8 mouse cellular contexts compared by ENCODE assay signal in genomic region chr8:123518667-123519066, GRCm38 (mm10). TPM values are rescaled to one million over a fixed set of nuclear protein-coding genes. Genes with fewer than 3 reads are reported as not detected.
DNase-seq lines count a peak whose midpoint lies in the region; ATAC-seq and TF ChIP-seq lines count a peak whose summit lies in the region.

Gas8 (plus strand) TSS chr8:123518834.

- peak; percentile 92 for ATAC-seq in forebrain, embryonic 15.5 days (replicated peaks)
- ATAC-seq in lung, embryonic 14.5 days (ENCODE audit: insufficient read depth) = peak; percentile 95

- H3K27ac ChIP-seq in ES-E14 (ENCODE audit: insufficient read depth, low read depth, low read length, poor library complexity, severe bottlenecking) = no peak within 1 kb of the TSS
- peak within 1 kb of the TSS; percentile 58 for H3K27ac ChIP-seq in forebrain, embryonic 15.5 days (replicated peaks)
- H3K27ac ChIP-seq in layer of hippocampus, adult 2 months = peak within 1 kb of the TSS; percentile 90
- H3K27ac ChIP-seq in lung, embryonic 14.5 days (ENCODE audit: low read depth) = no peak within 1 kb of the TSS
- H3K27ac ChIP-seq in olfactory bulb, adult 2 months (ENCODE audit: insufficient read depth, low read depth, low read length) = no peak within 1 kb of the TSS
- no peak within 1 kb of the TSS for H3K27ac ChIP-seq in thymus, adult 2 months (ENCODE audit: control insufficient read depth, insufficient read depth, low read length)

- peak within 1 kb of the TSS; percentile 83 for H3K9ac ChIP-seq in ES-E14 (ENCODE audit: insufficient read depth, low read depth, low read length, poor library complexity, severe bottlenecking)
- peak within 1 kb of the TSS; percentile 80 for H3K9ac ChIP-seq in forebrain, embryonic 15.5 days (replicated peaks)
- H3K9ac ChIP-seq in lung, embryonic 14.5 days = peak within 1 kb of the TSS; percentile 75

- peak within 1 kb of the TSS; percentile 86 for H3K4me2 ChIP-seq in forebrain, embryonic 15.5 days (replicated peaks)
- H3K4me2 ChIP-seq in lung, embryonic 14.5 days = peak within 1 kb of the TSS; percentile 87

- TF ChIP-seq CTCF in layer of hippocampus, adult 2 months (conservative IDR thresholded peaks at IDR 0.05) = peak; percentile 71
- TF ChIP-seq CTCF in lung, embryonic 14.5 days (IDR thresholded peaks at IDR 0.05; ENCODE audit: low read depth) = peak; percentile 35; the same call in 1 of the 2 replicates
- no peak for TF ChIP-seq CTCF in olfactory bulb, adult 2 months (IDR thresholded peaks at IDR 0.05; ENCODE audit: insufficient read depth, low read depth, low read length)
- no peak for TF ChIP-seq CTCF in thymus, adult 2 months (IDR thresholded peaks at IDR 0.05; ENCODE audit: borderline replicate concordance, control insufficient read depth, extremely low read depth, insufficient read depth, low read length, poor library complexity)

- intact Hi-C loops in heart, postnatal 36 days (cut with DNase I) = loop anchor here (2.0 kb wide), 1 partner anchor 40 kb away; no protein-coding TSS in a partner anchor

- no peaks in the 10 kb centered on the region for H3K9me3 ChIP-seq in ES-E14 (ENCODE audit: control insufficient read depth, insufficient read depth, low read depth, low read length)
- no peaks in the 10 kb centered on the region for H3K9me3 ChIP-seq in forebrain, embryonic 15.5 days
- H3K9me3 ChIP-seq in lung, embryonic 14.5 days (ENCODE audit: low read depth, low read length) = no peaks in the 10 kb centered on the region

- H3K4me1 ChIP-seq in ES-E14 (ENCODE audit: control insufficient read depth in 2 of 2, insufficient read depth in 2 of 2, low read length in 2 of 2, poor library complexity in 1 of 2) = peaks cover 0 to 3% of the 10 kb centered on the region in 2 experiments; a peak in 2 of 4 replicates
- H3K4me1 ChIP-seq in forebrain, embryonic 15.5 days = peaks cover 36% of the 10 kb centered on the region
- H3K4me1 ChIP-seq in lung, embryonic 14.5 days (ENCODE audit: insufficient read depth) = peaks cover 5% of the 10 kb centered on the region; the same call in 1 of the 2 replicates
- H3K4me1 ChIP-seq in olfactory bulb, adult 2 months (ENCODE audit: control insufficient read depth, insufficient read depth, low read length) = peaks cover 34% of the 10 kb centered on the region
- peaks cover 21% of the 10 kb centered on the region for H3K4me1 ChIP-seq in thymus, adult 2 months (replicated peaks; ENCODE audit: control insufficient read depth, insufficient read depth, low read length)

- H3K27me3 ChIP-seq in forebrain, embryonic 15.5 days = 0 out of 2 replicates have a peak, but pooled peaks cover 5% of the 10 kb centered on the region
- H3K27me3 ChIP-seq in lung, embryonic 14.5 days (ENCODE audit: insufficient read depth, low read length) = peaks cover 18% of the 10 kb centered on the region; the same call in 1 of the 2 replicates
- H3K27me3 ChIP-seq in thymus, adult 2 months (ENCODE audit: control insufficient read depth, insufficient read depth, low read length) = peaks cover 11% of the 10 kb centered on the region; the same call in 1 of the 2 replicates

- peaks cover 8% of the 10 kb centered on the region; the same call in 1 of the 2 replicates for H3K36me3 ChIP-seq in ES-E14 (ENCODE audit: control insufficient read depth, insufficient read depth, low read length, poor library complexity, severe bottlenecking)
- H3K36me3 ChIP-seq in forebrain, embryonic 15.5 days = peaks cover 24% of the 10 kb centered on the region
- peaks cover 30% of the 10 kb centered on the region for H3K36me3 ChIP-seq in lung, embryonic 14.5 days (ENCODE audit: insufficient read depth)
- 0 out of 2 replicates have a peak, but pooled peaks cover 4% of the 10 kb centered on the region for H3K36me3 ChIP-seq in thymus, adult 2 months (ENCODE audit: control insufficient read depth, insufficient read depth, low read length)

- in situ Hi-C loops in ES-E14 (cut with MboI; ENCODE audit: low sequenced_read_pairs in 2 of 2, unreplicated experiment in 2 of 2) = no loop called here

- H3K4me3 ChIP-seq in ES-E14 (ENCODE audit: insufficient read depth in 1 of 2, low read depth in 1 of 2, low read length in 2 of 2, poor library complexity in 1 of 2, severe bottlenecking in 1 of 2) = peak within 1 kb of the TSS; percentile 76 to 90
- H3K4me3 ChIP-seq in forebrain, embryonic 15.5 days = peak within 1 kb of the TSS; percentile 77
- H3K4me3 ChIP-seq in layer of hippocampus, adult 2 months = peak within 1 kb of the TSS; percentile 94
- peak within 1 kb of the TSS; percentile 75 for H3K4me3 ChIP-seq in lung, embryonic 14.5 days (ENCODE audit: low read depth, low read length)
- H3K4me3 ChIP-seq in olfactory bulb, adult 2 months (ENCODE audit: insufficient read depth, low read depth, low read length) = peak within 1 kb of the TSS; percentile 89
- peak within 1 kb of the TSS; percentile 93 for H3K4me3 ChIP-seq in thymus, adult 2 months (ENCODE audit: control insufficient read depth, insufficient read depth, low read length)

- peak; percentile 93 for DNase-seq in ES-E14 (ENCODE audit: low read depth, low spot score)
- peak; percentile 88 for DNase-seq in cerebellum, adult 11-12 months
- DNase-seq in heart, postnatal 36 days = peak; percentile 84 to 85
- DNase-seq in layer of hippocampus, adult 2 months (ENCODE audit: low spot score in 2 of 2) = peak; percentile 85 to 90
- DNase-seq in lung, embryonic 14.5 days = peak; percentile 97
- DNase-seq in thymus, adult 2 months = peak; percentile 84

- TF ChIP-seq POLR2A in olfactory bulb, adult 2 months (IDR thresholded peaks at IDR 0.05; ENCODE audit: insufficient read depth, low read depth, low read length) = no peak
- no peak for TF ChIP-seq POLR2A in thymus, adult 2 months (IDR thresholded peaks at IDR 0.05; ENCODE audit: control insufficient read depth, extremely low read depth, insufficient read depth, low read length, poor library complexity)

- 0% methylated on average over 20 of the region's 20 CpGs for WGBS in forebrain, embryonic 15.5 days
- under 1% methylated on average over 20 of the region's 20 CpGs for WGBS in lung, embryonic 14.5 days
- WGBS in olfactory bulb, adult 2 months = 0% methylated on average over 20 of the region's 20 CpGs
- under 1% methylated on average over 20 of the region's 20 CpGs for WGBS in thymus, adult 2 months

TF ChIP-seq in ES-E14, 5 proteins besides CTCF, POLR2A, EP300 and RAD21:
- no peak for TF ChIP-seq ZNF384 (IDR thresholded peaks at IDR 0.05; ENCODE audit: low read depth, low read length)
- peak; percentile 69; the same call in 1 of the 2 replicates for TF ChIP-seq CHD2 (IDR thresholded peaks at IDR 0.05; ENCODE audit: low read depth, low read length)
- no peak for TF ChIP-seq MAFK (IDR thresholded peaks at IDR 0.05; ENCODE audit: insufficient read depth, low read depth, low read length)
- TF ChIP-seq ZC3H11A (IDR thresholded peaks at IDR 0.05; ENCODE audit: borderline replicate concordance, low read depth, low read length) = no peak
- TF ChIP-seq HCFC1 (IDR thresholded peaks at IDR 0.05; ENCODE audit: borderline replicate concordance, insufficient read depth, low read length) = no peak
TF ChIP-seq in ES-E14: peak in this region for 1.

RNA-seq across cellular contexts. Expression of gene Gas8, which starts in this region (rescaled TPM):
- 16.2 and 25.3 TPM in 2 replicates for total RNA-seq in ES-E14 (2012; rRNA removed)
- polyA plus RNA-seq in forebrain, embryonic 15.5 days (2015; fragmentation: Nextera tagmentation; extraction: Ambion mirVana) = 43.8 and 44.0 TPM in 2 replicates
- 1 to 10 TPM; 4.4 to 5.2 TPM for total RNA-seq in heart, postnatal 36 days (2021)
- 10 to 100 TPM; 30.3 to 30.6 TPM for total RNA-seq in layer of hippocampus, adult 2 months (2021)
- polyA plus RNA-seq in lung, embryonic 14.5 days (2014; fragmentation: Nextera tagmentation; extraction: Ambion mirVana) = 29.8 and 30.6 TPM in 2 replicates
- polyA plus RNA-seq in olfactory bulb, adult 2 months (2012; ENCODE audit: insufficient read depth, insufficient read length, low replicate concordance, missing spikeins) = not detected in 2 replicates
- 9.7 and 9.9 TPM in 2 replicates for polyA plus RNA-seq in thymus, adult 2 months (2012; rRNA removed)

Comparison
In these comparisons a context has a peak if more than half of its experiments do, and no peak if none do; other contexts are left out.
1. H3K27ac ChIP-seq: peak in forebrain, embryonic 15.5 days (single experiment) and layer of hippocampus, adult 2 months (single experiment); none in ES-E14 (single experiment), lung, embryonic 14.5 days (single experiment), olfactory bulb, adult 2 months (single experiment) and thymus, adult 2 months (single experiment).
2. CTCF ChIP-seq: peak in layer of hippocampus, adult 2 months (single experiment) and lung, embryonic 14.5 days (single experiment); none in olfactory bulb, adult 2 months (single experiment) and thymus, adult 2 months (single experiment).
3. Peak in every context shown above with its lines, with median percentiles within 50 percentile points of each other: DNase-seq, H3K4me3 ChIP-seq and H3K9ac ChIP-seq.